Mouse (Mus musculus) E14TG2a.4 (cell line): ENCODE results near the gene Cnp.

Experiments
- CTCF ChIP-seq: conservative IDR thresholded peaks from 2 replicates; pipeline ENCODE4 v1.5.1; 2014; ENCODE audit warnings: low read length
- NANOG ChIP-seq: IDR thresholded peaks from 2 replicates; pipeline ENCODE4 v1.6.1; 2014; ENCODE audit warnings: borderline replicate concordance, low read length, mixed read lengths
- POU5F1 ChIP-seq: IDR thresholded peaks from 2 replicates; pipeline ENCODE4 v1.6.1; 2014; ENCODE audit warnings: low read length, borderline replicate concordance

DNA sequence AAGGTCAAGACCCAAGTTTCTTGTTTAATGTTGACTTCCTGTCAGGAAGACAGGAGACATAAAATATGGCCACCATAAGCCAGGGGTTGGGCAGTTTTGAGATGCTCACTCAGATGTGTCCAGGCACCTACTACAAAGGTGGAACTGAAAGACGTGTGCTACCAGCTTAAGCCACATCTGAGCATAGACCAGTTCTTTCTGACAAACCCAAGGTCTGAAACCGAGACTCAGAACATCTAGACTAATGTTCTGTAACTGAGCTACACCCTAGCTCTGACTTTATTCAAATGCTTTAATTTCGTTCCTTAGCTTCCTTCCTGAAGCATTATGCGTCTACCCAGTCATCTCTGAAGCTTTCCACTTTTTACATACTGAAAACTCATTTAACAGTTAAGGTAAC lies 23.4 kb downstream of the Cnp start:
- TF ChIP-seq CTCF = no peak
- no peak for TF ChIP-seq NANOG
- TF ChIP-seq POU5F1 = no peak
